Mouse (Mus musculus) heart, adult 18-20 months (tissue): ENCODE measurements around the gene Oprm1. TPM values are rescaled to one million over a fixed set of nuclear protein-coding genes. Genes with fewer than 3 reads are reported as not detected.
"Not testable (repeated sequence)": the region's sequence is repeated elsewhere in the genome, so short reads cannot be mapped to it uniquely, and the experiment has no call there.

Experiments
- DNase-seq, 2 experiments: peaks; one replicate each; pipeline ENCODE4 v3.0.0; 2021 to 2022; ENCODE audit warnings: mixed read lengths in 1 of 2
- long read RNA-seq, 2 experiments: library from polyadenylated mRNA; stranded (forward); transcript quantifications; one replicate each; pipeline ENCODE4 v2.0.0; 2021
- total RNA-seq, 2 experiments: library from RNA; stranded (reverse); gene quantifications; 2 replicates each; pipeline ENCODE4 v1.2.3; 2021

The Oprm1 gene
- not detected for total RNA-seq
- long read RNA-seq, experiment 1: 0 reads
- long read RNA-seq, experiment 2: 0 reads

- DNase-seq: no peak
Observed at GRCm38 (mm10) chr10:6758206-6758605, at the start of gene Oprm1. TSS of gene Oprm1 (plus strand) at chr10:6758506.

GRCm38 (mm10) chr10:6717181-6717948, 40.9 kb upstream of the Oprm1 start:
- no peak for DNase-seq

- DNase-seq: no peak
Observed at GRCm38 (mm10) chr10:6723765-6724164, 34.5 kb upstream of the Oprm1 start.

- DNase-seq: no peak
Observed at GRCm38 (mm10) chr10:6728469-6728868, 29.8 kb upstream of the Oprm1 start.

GRCm38 (mm10) chr10:6753375-6753774, 4.9 kb upstream of the Oprm1 start:
- no peak for DNase-seq

- peak; percentile 70 for DNase-seq
Observed at GRCm38 (mm10) chr10:6761287-6761811, 3.0 kb downstream of the Oprm1 start, which contains the start of gene Gm10945. TSS of gene Gm10945 (minus strand) at chr10:6761761.

- peak in 1 of 2 experiments; percentile 34 for DNase-seq
Observed at GRCm38 (mm10) chr10:6788517-6789237, 30.4 kb downstream of the Oprm1 start.

GRCm38 (mm10) chr10:6790226-6790625, 31.9 kb downstream of the Oprm1 start:
- DNase-seq: no peak

GRCm38 (mm10) chr10:6820626-6821025, 62.3 kb downstream of the Oprm1 start:
- no peak for DNase-seq

GRCm38 (mm10) chr10:6842225-6842624, 83.9 kb downstream of the Oprm1 start:
- no peak for DNase-seq

GRCm38 (mm10) chr10:6846283-6846682, 88.0 kb downstream of the Oprm1 start:
- DNase-seq: no peak

GRCm38 (mm10) chr10:6848162-6848754, 90.0 kb downstream of the Oprm1 start:
- no peak for DNase-seq

GRCm38 (mm10) chr10:6848834-6849233, 90.5 kb downstream of the Oprm1 start:
- no peak for DNase-seq

- no peak for DNase-seq
Observed at GRCm38 (mm10) chr10:6855812-6856211, 97.5 kb downstream of the Oprm1 start.

GRCm38 (mm10) chr10:6871418-6872072, 113.2 kb downstream of the Oprm1 start:
- DNase-seq: no peak

GRCm38 (mm10) chr10:6873917-6874316, 115.6 kb downstream of the Oprm1 start:
- DNase-seq: no peak

- no peak for DNase-seq
Observed at GRCm38 (mm10) chr10:6878276-6878881, 120.1 kb downstream of the Oprm1 start.

- DNase-seq: not testable (repeated sequence)
Observed at GRCm38 (mm10) chr10:6882041-6882440, 123.7 kb downstream of the Oprm1 start.

- DNase-seq: peak in 1 of 2 experiments; percentile 23
Observed at GRCm38 (mm10) chr10:6885460-6885859, 127.2 kb downstream of the Oprm1 start.

- no peak for DNase-seq
Observed at GRCm38 (mm10) chr10:6889640-6890245, 131.4 kb downstream of the Oprm1 start.

- no peak for DNase-seq
Observed at GRCm38 (mm10) chr10:6890348-6891009, 132.2 kb downstream of the Oprm1 start.
